Mouse (Mus musculus) kidney, adult 11 months (tissue): ENCODE measurements around the gene Ppp1r9a.

ENCODE experiments used
- DNase-seq: peaks from one replicate; pipeline ENCODE4 v3.0.0; 2022

The Ppp1r9a gene

GRCm38 (mm10) chr6:5164855-5165254 is 262.1 kb downstream of the Ppp1r9a start:
- DNase-seq: no peak

- DNase-seq: no peak
These were observed 264.4 kb downstream of the Ppp1r9a start for GRCm38 (mm10) chr6:5167051-5167677.

GRCm38 (mm10) chr6:5168158-5168557 is 265.4 kb downstream of the Ppp1r9a start:
- no peak for DNase-seq

- no peak for DNase-seq
These were observed 268.7 kb downstream of the Ppp1r9a start for GRCm38 (mm10) chr6:5171418-5171817.

- DNase-seq: no peak
These were observed 269.9 kb downstream of the Ppp1r9a start for GRCm38 (mm10) chr6:5172571-5172970.

GRCm38 (mm10) chr6:5174179-5174812 is 271.6 kb downstream of the Ppp1r9a start:
- DNase-seq: no peak

GRCm38 (mm10) chr6:5177967-5178891 is 275.5 kb downstream of the Ppp1r9a start:
- no peak for DNase-seq

GRCm38 (mm10) chr6:5179189-5179588 is 276.5 kb downstream of the Ppp1r9a start:
- no peak for DNase-seq

GRCm38 (mm10) chr6:5180645-5181044 is 277.9 kb downstream of the Ppp1r9a start:
- DNase-seq: no peak

- no peak for DNase-seq
These were observed 283.7 kb downstream of the Ppp1r9a start for GRCm38 (mm10) chr6:5186229-5186950.

GRCm38 (mm10) chr6:5187586-5187985 is 284.9 kb downstream of the Ppp1r9a start:
- DNase-seq: no peak

- DNase-seq: no peak
These were observed 285.3 kb downstream of the Ppp1r9a start for GRCm38 (mm10) chr6:5188036-5188435.

GRCm38 (mm10) chr6:5188938-5189337 is 286.2 kb downstream of the Ppp1r9a start:
- DNase-seq: no peak

- no peak for DNase-seq
These were observed 286.8 kb downstream of the Ppp1r9a start for GRCm38 (mm10) chr6:5189507-5189906.

GRCm38 (mm10) chr6:5190761-5191160 is 288.0 kb downstream of the Ppp1r9a start:
- no peak for DNase-seq

GRCm38 (mm10) chr6:5193693-5194092 is 291.0 kb downstream of the Ppp1r9a start, which contains the start of gene Pon1:
TSS of gene Pon1 (minus strand) at chr6:5193946.
- no peak for DNase-seq

- no peak for DNase-seq
These were observed 295.9 kb downstream of the Ppp1r9a start for GRCm38 (mm10) chr6:5198590-5198989.

- DNase-seq: no peak
These were observed 296.7 kb downstream of the Ppp1r9a start for GRCm38 (mm10) chr6:5199376-5199905.

GRCm38 (mm10) chr6:5199916-5200315 is 297.2 kb downstream of the Ppp1r9a start:
- no peak for DNase-seq

GRCm38 (mm10) chr6:5207817-5208216 is 305.1 kb downstream of the Ppp1r9a start:
- no peak for DNase-seq
